Mouse (Mus musculus): ENCODE data around the gene Prkag1.

DNA sequence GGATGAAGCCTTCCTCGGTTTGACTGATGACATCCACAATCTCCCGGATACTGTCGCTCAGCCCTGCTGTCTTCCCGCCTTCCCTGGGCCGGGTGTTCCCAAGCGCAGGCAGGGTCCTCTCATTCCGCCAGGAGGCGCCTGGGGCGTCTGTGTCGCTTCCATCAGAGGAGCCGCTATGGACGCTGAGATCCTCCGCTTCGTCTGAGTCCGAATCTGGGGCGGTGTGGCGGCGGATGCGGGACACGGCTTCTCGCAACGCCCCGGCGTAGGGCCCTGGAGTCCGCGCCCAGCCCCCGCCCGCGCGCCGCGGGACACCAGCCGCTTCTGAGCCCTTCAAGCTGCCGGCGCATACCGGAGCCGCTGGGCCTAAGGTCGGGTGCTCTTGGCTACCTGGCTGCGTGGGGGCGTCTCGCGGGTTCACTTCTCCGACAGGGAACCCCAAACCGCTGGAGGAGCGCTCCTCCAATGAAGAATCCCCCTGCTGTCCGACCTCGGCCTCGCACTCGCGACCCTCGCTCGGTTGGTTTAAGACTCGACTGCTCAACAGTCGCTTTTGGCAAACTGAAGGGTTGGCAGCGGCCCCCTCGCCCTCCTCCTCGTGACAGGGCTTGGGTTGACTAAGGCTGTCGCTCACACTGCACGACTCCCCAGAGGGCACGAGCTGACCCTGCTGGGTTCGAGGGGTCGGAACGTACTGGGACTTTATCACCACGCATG, 25.8 kb downstream of the Prkag1 start:
- TF ChIP-seq GATA1 (IDR thresholded peaks at IDR 0.05; ENCODE audit: borderline replicate concordance, low read length) (no peak), FLI1 (IDR thresholded peaks at IDR 0.05; ENCODE audit: low read length) (no peak)
